Mouse (Mus musculus) cortical plate, adult 2 months (tissue): ENCODE results near the gene Oit1. TPM values are rescaled to one million over a fixed set of nuclear protein-coding genes. Genes with fewer than 3 reads are reported as not detected.

ENCODE experiments used
- H3K27ac ChIP-seq: fragments of 200-500 bp; 2 replicates; pipeline ENCODE4 v1.5.1; 2012; ENCODE audit warnings: low read length, control low read depth, inconsistent platforms; ENCODE audit not compliant: insufficient read depth
- H3K4me1 ChIP-seq: fragments of 200-500 bp; 2 replicates; pipeline ENCODE4 v1.6.1; 2011; ENCODE audit warnings: low read length; ENCODE audit not compliant: control insufficient read depth, insufficient read depth
- H3K4me3 ChIP-seq: fragments of 200-500 bp; 2 replicates; pipeline ENCODE4 v1.5.1; 2011; ENCODE audit warnings: mild to moderate bottlenecking, low read length, control low read depth; ENCODE audit not compliant: insufficient read depth
- CTCF ChIP-seq: fragments of 200-500 bp; IDR thresholded peaks from 2 replicates; pipeline ENCODE4 v1.5.1; 2011; ENCODE audit warnings: mild to moderate bottlenecking, control low read depth, low read length; ENCODE audit not compliant: insufficient read depth; ENCODE audit errors: extremely low read depth
- POLR2A ChIP-seq: fragments of 200-500 bp; IDR thresholded peaks from 2 replicates; pipeline ENCODE4 v1.6.1; 2011; ENCODE audit warnings: mild to moderate bottlenecking, low read length, control low read depth; ENCODE audit not compliant: insufficient read depth; ENCODE audit errors: extremely low read depth
- polyA plus RNA-seq: library from polyadenylated mRNA; depleted of rRNA; stranded (reverse); fragments of >200 nt; gene quantifications from 2 replicates; pipeline ENCODE4 v1.2.3, GENCODE M21; 2012

The Oit1 gene
- polyA plus RNA-seq, 1 experiment = not detected

DNA sequence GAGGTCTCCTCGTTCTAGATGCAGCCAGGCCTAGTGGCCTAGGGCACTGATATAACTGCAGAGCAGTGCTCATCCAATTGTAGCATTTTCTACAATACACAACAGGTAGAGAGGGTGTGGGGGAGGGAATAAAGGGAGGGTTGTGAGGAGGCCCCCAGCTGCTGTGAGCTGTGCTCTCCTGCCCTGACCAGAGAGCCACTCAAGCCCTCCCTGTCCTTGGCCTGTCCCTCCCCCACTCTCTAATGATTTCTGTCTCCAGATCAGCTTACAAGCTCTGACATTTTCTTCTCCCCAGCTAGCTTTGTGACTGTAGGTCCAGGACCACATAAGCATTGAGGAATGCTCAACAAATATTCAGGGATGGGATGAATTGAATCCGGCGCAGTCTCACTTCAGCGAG is 9.2 kb downstream of the Oit1 start:
- Histone ChIP-seq H3K4me3 (no peak overlapping the region), H3K27ac (no peak overlapping the region)
- no peak for TF ChIP-seq CTCF
- TF ChIP-seq POLR2A = no peak

DNA sequence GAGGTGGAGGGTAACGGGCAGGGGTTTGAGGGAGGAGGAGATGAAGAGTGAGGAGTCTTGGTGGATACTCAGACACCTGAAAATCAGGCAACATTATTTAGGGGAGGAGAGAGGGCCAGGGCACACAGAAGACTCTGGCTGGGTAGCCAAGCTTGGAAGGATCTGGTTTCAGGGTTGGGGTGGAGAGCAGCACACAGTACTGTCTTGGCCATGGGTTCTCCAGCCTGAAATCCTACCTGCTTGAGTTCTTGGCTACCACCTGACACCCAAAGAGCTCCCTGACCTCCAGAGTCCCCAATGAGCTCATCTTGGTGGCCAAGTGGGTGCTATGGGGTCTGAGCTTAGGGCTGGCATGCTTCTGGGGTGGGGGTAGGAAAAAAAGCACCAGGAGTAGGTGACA is 9.7 kb downstream of the Oit1 start:
- no peak overlapping the region for H3K27ac ChIP-seq
- no peak overlapping the region for H3K4me3 ChIP-seq
- peaks cover 4% of the 10 kb centered on the region for H3K4me1 ChIP-seq
- TF ChIP-seq POLR2A = no peak
- no peak for TF ChIP-seq CTCF

More for the DNA sequence above, 9.2 kb downstream of the Oit1 start:
- H3K4me1 ChIP-seq = peaks cover 4% of the 10 kb centered on the region

DNA sequence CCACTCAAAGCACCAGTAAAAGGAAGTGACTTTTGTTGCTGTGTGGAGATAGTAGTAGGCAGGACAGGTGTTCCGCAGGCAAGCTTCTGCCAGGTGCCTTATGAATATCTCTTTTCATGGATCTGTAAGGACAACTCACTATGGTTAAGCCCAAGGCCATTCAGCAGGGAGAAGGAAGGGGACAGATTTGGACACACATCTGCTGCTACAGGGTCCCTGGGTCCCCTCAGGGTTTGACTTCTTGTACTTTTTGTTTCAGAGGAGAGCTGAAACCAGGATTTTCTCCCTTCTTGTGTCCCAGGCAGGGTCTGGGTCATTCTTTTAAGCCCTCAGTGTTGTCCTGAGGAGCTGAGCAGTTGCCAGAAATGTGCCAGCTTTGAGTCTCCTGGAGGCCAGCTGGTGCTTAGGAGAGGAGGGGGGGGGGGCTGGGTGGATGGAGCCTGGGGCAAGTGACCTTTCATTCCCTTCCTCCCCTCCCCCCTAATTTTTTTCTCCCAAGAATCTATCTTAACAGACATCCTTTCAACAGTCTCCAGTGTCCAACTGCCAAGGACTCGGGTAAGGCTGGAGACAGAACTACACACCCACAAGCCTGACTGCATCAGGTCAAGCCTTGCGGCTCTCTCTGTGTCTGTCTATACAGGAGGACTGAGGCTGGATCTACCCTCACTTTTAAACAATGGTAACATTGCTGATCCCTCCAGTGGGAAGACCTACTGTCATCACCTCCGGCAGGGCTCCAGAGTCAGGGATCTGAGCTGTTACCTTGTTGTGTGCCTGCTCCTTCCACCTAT is 10.6 kb downstream of the Oit1 start:
- Histone ChIP-seq H3K4me1 (no peaks in the 10 kb centered on the region), H3K27ac (no peak overlapping the region), H3K4me3 (no peak overlapping the region)
- TF ChIP-seq CTCF (no peak), POLR2A (no peak)

DNA sequence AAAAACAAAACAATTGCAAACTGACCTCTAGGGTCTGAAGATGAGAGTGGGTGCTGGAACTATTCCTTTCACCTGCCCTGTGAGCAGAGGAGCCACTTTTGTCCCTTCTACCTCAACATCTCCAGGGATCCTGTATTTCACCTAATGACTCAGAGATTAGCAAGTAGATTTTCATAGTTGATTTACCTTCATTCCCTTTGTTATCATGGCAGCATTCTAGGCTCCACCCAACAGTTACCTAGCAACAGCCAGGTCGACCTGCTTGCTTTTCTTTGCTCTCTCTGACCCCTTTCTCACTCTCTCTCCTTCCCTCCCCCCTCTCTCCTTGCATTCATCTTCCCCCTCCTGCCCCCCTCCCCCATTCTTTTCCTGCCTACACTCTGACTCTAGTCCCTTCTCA is 11.4 kb downstream of the Oit1 start:
- TF ChIP-seq POLR2A (no peak), CTCF (no peak)
- no peaks in the 10 kb centered on the region for H3K4me1 ChIP-seq
- no peak overlapping the region for H3K4me3 ChIP-seq
- H3K27ac ChIP-seq = no peak overlapping the region

DNA sequence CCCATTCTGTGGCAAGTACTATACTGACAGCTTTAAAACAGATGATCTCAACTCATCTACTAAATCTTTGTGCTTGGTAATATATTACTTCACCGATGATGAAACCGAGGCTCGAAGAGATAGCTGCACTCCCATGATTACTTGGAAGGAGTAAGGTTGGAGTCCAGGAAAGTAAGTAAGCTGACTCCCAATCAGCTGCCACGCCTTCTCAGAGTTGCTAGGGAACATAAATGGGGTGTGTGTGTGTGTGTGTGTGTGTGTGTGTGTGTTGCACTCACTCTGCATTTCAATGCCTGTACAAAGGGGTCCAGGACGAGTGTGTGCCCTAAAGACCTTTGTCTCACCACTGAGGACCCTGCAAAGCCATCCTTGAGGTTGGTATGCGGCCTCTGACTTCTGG is 12.7 kb downstream of the Oit1 start:
- Histone ChIP-seq H3K4me1 (no peaks in the 10 kb centered on the region), H3K4me3 (no peak overlapping the region), H3K27ac (no peak overlapping the region)
- TF ChIP-seq POLR2A = no peak
- no peak for TF ChIP-seq CTCF

DNA sequence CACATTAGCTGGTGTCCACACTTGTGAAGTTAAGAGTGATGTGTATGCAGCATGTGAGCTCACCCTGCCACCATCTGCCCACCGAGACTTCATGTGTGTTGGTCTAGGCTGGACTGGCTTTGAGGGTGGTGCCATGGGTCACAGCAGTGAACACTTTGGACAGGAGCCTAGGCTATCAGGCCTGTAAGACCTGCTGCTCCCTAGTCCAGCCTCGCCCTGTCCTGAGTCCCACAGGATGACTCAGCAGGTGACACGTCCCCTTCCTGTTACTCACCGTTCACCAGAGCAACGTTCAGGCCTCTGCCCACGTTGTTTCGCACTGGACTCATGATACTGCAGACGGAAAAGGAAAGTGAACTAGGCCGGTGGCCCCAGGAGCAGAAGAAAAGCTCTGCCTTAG is 21.7 kb downstream of the Oit1 start:
- Histone ChIP-seq H3K4me1 (no peaks in the 10 kb centered on the region), H3K4me3 (no peak overlapping the region), H3K27ac (no peak overlapping the region)
- TF ChIP-seq POLR2A (no peak), CTCF (no peak)

DNA sequence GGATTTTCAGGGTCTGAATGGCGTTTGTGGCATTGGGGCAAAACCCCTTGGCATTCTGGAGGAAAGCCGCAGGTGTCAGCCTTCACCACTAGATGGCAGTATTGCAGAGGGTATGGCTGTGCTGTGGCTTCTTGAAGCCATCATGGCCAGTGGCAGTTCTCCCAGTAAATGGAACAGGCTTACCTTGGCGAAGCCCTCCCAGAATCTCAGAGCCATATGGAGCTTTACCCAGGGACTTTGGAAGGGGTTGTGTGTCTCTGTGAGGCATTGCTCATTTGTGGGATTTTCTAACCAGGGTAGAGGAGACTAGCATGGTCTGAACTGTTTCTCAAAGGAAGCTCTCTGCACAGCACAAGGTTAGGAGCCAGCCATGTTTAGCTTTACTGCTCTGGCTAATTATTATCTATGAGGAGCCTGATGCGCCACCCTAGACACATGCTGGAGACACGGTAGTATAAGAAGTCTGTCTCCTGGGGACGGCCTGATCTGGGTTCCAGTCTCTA is 22.5 kb downstream of the Oit1 start:
- H3K27ac ChIP-seq = no peak overlapping the region
- no peaks in the 10 kb centered on the region for H3K4me1 ChIP-seq
- H3K4me3 ChIP-seq = no peak overlapping the region
- TF ChIP-seq CTCF (peak; percentile 96), POLR2A (no peak)

DNA sequence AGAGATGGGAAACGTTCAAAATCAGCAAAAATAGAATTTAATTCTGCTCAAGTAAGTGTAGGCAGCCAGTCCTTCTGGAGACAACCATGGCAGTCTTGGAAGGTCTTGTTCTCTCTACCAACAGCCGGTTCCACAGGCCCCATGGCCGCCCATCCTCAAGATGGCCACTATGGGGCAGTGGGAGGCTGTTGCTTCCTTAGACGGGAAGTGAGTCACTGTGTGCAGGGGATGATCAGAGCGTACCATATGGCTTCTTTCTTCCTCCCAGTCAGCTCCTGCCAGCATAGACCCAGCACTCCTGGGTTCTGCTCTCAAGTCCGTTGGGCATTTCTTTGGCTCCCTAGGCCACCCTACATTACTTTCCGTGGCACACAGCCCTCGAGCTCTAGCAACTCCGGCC is 29.6 kb downstream of the Oit1 start:
- no peak overlapping the region for H3K4me3 ChIP-seq
- no peaks in the 10 kb centered on the region for H3K4me1 ChIP-seq
- H3K27ac ChIP-seq = no peak overlapping the region
- TF ChIP-seq POLR2A = no peak
- TF ChIP-seq CTCF = no peak

DNA sequence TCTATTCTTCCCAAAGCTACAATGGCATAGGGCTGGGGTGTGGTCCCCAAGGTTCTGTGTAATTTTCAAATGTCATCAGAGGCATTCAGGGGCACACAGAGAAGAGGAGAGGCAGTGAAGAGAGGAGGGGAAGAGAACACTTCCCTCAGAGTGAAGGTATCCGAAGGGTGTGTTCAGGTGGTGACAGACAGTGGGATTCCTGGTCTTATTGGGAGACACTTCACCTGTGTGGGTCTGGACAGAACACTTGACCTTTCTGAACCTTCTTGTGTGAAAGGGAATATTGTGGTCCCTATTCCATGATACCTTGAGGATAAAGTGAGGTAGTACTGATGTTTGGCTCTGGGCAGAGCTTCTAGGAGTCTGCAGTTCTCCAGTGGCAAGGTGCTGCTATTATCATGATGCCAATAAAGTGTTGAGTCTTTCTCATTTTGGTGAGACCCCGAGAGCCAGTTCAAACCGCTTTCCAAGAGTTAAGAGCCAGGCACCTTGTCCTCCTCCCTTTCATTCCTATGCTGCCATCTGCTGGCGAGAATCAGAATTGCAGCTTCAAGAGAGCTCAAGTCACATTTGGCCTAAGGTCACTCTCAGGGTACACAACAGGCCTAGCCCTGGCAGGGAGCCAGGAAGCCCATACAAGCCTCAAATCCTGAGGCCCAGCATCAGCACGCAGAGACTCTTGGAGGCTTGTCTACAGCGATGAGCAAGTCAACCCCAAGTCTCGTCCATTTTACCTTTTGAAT is 32.1 kb downstream of the Oit1 start:
- H3K4me3 ChIP-seq = no peak overlapping the region
- TF ChIP-seq CTCF (peak; percentile 95), POLR2A (no peak)
- H3K4me1 ChIP-seq = no peaks in the 10 kb centered on the region
- H3K27ac ChIP-seq = no peak overlapping the region

DNA sequence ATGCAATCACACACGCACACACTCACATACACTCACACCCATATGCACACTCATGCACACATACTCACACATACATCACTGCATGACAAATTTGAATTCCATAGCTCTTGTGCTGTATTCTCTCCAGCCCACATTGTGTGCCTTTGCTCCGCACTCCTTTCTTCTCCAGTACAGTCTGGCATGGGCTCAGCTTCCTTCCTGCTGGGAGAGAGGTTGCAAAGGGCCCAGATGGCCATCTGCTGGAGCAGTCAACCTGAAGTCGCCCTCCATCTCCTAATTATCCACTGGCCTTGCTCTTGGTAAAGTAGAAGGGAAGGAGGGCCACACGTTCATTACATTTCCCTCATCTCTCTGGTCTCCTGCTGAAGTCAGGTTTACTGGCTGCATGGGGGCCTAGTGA is 33.0 kb downstream of the Oit1 start:
- H3K4me3 ChIP-seq = no peak overlapping the region
- H3K27ac ChIP-seq = no peak overlapping the region
- TF ChIP-seq CTCF (no peak), POLR2A (no peak)
- no peaks in the 10 kb centered on the region for H3K4me1 ChIP-seq
